Mouse (Mus musculus) forebrain, embryonic 16.5 days (tissue): ENCODE measurements around the gene 2900011O08Rik. TPM values are rescaled to one million over a fixed set of nuclear protein-coding genes. Genes with fewer than 3 reads are reported as not detected.

Experiments used
- ATAC-seq: fragments of 200-750 bp; cut with Nextera tagmentation; 2 replicates; pipeline ENCODE4 v1.8.0; 2017; ENCODE audit warnings: mild to moderate bottlenecking, moderate library complexity
- H3K27ac ChIP-seq: fragments of 300-500 bp; sonication (generic); 2 replicates; pipeline ENCODE4 v1.5.1; 2014; ENCODE audit warnings: low read length, control low read depth
- H3K27me3 ChIP-seq: fragments of 300-500 bp; sonication (generic); replicated peaks from 2 replicates; pipeline ENCODE4 v1.6.1; 2014; ENCODE audit warnings: low read length; ENCODE audit not compliant: control insufficient read depth, insufficient read depth
- H3K36me3 ChIP-seq: fragments of 300-500 bp; sonication (generic); 2 replicates; pipeline ENCODE4 v1.6.1; 2014; ENCODE audit not compliant: control insufficient read depth, insufficient read depth
- H3K4me1 ChIP-seq: fragments of 300-500 bp; sonication (generic); replicated peaks from 2 replicates; pipeline ENCODE4 v1.6.1; 2014; ENCODE audit warnings: low read length; ENCODE audit not compliant: control insufficient read depth, insufficient read depth
- H3K4me2 ChIP-seq: fragments of 300-500 bp; sonication (generic); 2 replicates; pipeline ENCODE4 v1.6.1; 2014; ENCODE audit warnings: mild to moderate bottlenecking, low read length, control low read depth
- H3K4me3 ChIP-seq: fragments of 300-500 bp; sonication (generic); replicated peaks from 2 replicates; pipeline ENCODE4 v1.5.1; 2014; ENCODE audit warnings: mild to moderate bottlenecking, low read length, control low read depth
- H3K9ac ChIP-seq: fragments of 300-500 bp; sonication (generic); replicated peaks from 2 replicates; pipeline ENCODE4 v1.6.1; 2014; ENCODE audit warnings: low read depth, low read length, control low read depth
- H3K9me3 ChIP-seq: fragments of 300-500 bp; sonication (generic); 2 replicates; pipeline ENCODE4 v1.6.1; 2016; ENCODE audit warnings: low read length; ENCODE audit not compliant: control insufficient read depth
- WGBS: fragments of 180-500 bp; shearing (Covaris S2); extraction: QIAGEN DNeasy Blood & Tissue Kit; methylation state at CpG from one replicate; pipeline ENCODE4 v1.1.7; 2014; 5-methylcytosine and 5-hydroxymethylcytosine counted together
- polyA plus RNA-seq: library from polyadenylated mRNA; unstranded; fragments of >200 nt; fragmentation: Nextera tagmentation; extraction: Ambion mirVana; gene quantifications from 2 replicates; pipeline ENCODE4 v1.2.1, GENCODE M21; 2015

Gene 2900011O08Rik
- polyA plus RNA-seq, 1 experiment from 2014 or later = 163 TPM

DNA sequence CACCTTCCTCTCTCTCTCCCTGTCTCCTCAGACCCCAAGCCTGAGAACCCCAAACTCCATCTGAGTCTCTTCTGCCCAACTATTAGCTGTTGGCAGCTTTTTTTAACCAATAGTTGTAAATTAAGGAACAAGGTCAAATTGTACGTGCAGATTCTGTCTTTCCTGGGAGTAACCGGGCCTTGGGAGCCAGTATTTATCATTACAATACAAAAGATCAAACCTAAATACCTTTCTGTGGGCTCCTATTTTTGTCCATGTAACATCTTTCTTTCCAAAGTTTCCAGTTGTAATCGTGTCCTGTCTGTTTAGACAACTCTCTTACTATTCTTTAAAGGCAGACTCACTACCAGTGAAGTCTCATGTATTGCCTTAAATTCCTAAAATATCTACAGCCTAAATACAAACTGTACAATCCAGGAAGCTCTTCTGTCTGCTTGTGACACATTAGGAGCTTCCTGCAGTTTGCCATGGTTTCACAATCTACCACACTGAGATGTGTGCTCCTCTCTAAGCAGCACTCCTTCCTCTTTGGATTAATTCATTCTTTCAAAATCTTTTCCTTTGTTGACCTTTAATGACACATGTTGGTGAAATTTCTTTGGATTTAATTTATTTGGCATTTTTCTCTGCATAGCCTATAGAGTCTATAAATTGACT, 34.9 kb downstream of the 2900011O08Rik start:
- Histone ChIP-seq H3K9me3 (no peaks in the 10 kb centered on the region), H3K27ac (no peak overlapping the region), H3K4me3 (no peak overlapping the region), H3K9ac (no peak overlapping the region), H3K36me3 (no peaks in the 10 kb centered on the region; the same call in 1 of the 2 replicates), H3K27me3 (no peaks in the 10 kb centered on the region), H3K4me2 (no peak overlapping the region), H3K4me1 (no peaks in the 10 kb centered on the region)
- ATAC-seq = no peak
- 87% methylated on average over 3 of the region's 3 CpGs for WGBS

DNA sequence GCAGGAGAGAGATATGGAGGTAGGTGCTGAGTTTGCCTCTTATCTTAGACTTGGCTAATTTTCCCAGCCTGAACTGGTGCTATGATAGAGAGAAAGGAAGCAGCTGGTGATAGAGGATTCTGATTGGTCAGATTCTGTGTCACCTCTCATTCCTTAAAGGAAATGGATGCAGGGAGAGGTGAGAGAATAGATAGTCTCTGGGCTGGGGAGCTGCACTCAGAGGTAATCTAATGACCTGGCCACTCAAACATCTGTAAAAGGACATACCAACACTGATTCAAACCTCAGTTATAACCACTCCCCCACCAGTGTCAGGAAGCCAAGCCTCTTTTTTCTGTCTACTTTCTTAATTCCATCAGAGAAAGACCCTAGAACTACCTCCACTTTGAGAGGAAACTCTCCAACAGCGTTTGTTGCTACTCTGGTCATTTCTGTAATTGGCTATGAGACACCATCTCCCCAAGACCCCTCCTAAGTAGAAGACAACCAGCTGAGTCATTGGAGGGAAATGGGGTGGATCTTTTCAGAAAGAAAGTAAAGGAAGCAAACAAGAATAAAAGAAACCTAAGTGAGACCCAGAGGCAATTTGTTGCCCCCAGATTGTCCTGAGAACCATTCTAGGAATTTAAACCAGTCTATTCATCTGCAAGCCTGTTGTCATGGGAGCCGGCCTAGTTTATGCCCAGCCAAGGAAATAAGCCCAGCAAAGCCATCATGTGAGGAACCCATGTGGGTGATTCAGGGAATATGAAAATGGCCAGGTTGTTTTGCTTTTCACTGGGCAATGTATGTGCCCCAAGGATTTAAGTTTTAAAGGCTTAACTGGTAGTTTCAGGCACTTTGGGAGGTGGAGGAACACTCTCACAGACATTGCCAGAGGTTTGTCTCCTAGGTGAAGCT, 38.9 kb downstream of the 2900011O08Rik start:
- Histone ChIP-seq H3K36me3 (no peaks in the 10 kb centered on the region), H3K4me1 (peaks cover 3% of the 10 kb centered on the region; the same call in 1 of the 2 replicates), H3K4me2 (no peak overlapping the region), H3K9ac (no peak overlapping the region), H3K4me3 (no peak overlapping the region), H3K27ac (no peak overlapping the region), H3K9me3 (no peaks in the 10 kb centered on the region), H3K27me3 (no peaks in the 10 kb centered on the region)
- no peak for ATAC-seq
- 16% methylated on average over 2 of the region's 2 CpGs for WGBS

DNA sequence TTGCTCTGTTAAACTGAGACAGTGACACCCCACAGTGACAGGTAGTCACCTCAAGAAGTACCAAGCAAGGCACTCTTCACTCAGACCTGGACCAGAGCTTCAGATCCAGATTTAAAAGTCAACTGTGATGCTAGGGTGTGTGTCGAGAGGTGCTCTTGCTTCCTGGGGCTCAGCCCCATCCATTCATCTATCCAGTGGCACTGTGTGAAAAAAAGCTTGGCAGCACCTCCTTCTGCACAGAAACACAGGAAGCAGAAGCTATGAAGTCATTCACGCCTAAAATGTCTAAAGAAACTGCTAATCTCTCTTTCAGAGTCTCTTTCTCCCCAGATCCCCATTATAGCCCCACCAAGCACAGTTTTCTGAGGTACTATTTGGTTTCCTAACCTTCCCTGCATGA, 42.7 kb downstream of the 2900011O08Rik start:
- no peaks in the 10 kb centered on the region for H3K9me3 ChIP-seq
- H3K27ac ChIP-seq = no peak overlapping the region
- no peak for ATAC-seq
- H3K4me2 ChIP-seq = no peak overlapping the region
- no peaks in the 10 kb centered on the region for H3K36me3 ChIP-seq
- no peak overlapping the region for H3K4me3 ChIP-seq
- H3K4me1 ChIP-seq = peaks cover 3% of the 10 kb centered on the region; the same call in 1 of the 2 replicates
- WGBS = 38% methylated on average over 2 of the region's 2 CpGs
- H3K27me3 ChIP-seq = no peaks in the 10 kb centered on the region
- H3K9ac ChIP-seq = no peak overlapping the region

GRCm38 (mm10) chr16:14029851-14030250, 43.4 kb downstream of the 2900011O08Rik start:
- Histone ChIP-seq H3K9ac (no peak overlapping the region), H3K36me3 (no peaks in the 10 kb centered on the region), H3K27me3 (no peaks in the 10 kb centered on the region), H3K27ac (no peak overlapping the region), H3K4me2 (no peak overlapping the region), H3K4me3 (no peak overlapping the region), H3K4me1 (peaks cover 3% of the 10 kb centered on the region; the same call in 1 of the 2 replicates), H3K9me3 (no peaks in the 10 kb centered on the region)
- no peak for ATAC-seq
- 69% methylated on average over 2 of the region's 2 CpGs for WGBS

- Histone ChIP-seq H3K4me3 (no peak overlapping the region), H3K27me3 (no peaks in the 10 kb centered on the region), H3K9me3 (no peaks in the 10 kb centered on the region), H3K4me2 (no peak overlapping the region), H3K36me3 (no peaks in the 10 kb centered on the region), H3K27ac (no peak overlapping the region), H3K4me1 (peaks cover 3% of the 10 kb centered on the region; the same call in 1 of the 2 replicates), H3K9ac (no peak overlapping the region)
- ATAC-seq = no peak
- 89% methylated on average over 4 of the region's 4 CpGs for WGBS
These were observed 44.2 kb downstream of the 2900011O08Rik start for GRCm38 (mm10) chr16:14030650-14031049.

- H3K4me3 ChIP-seq = no peak overlapping the region
- H3K36me3 ChIP-seq = no peaks in the 10 kb centered on the region
- H3K4me1 ChIP-seq = no peaks in the 10 kb centered on the region; the same call in 1 of the 2 replicates
- H3K9ac ChIP-seq = no peak overlapping the region
- no peak overlapping the region for H3K4me2 ChIP-seq
- WGBS = 90% methylated on average over 4 of the region's 4 CpGs
- no peaks in the 10 kb centered on the region for H3K9me3 ChIP-seq
- no peak overlapping the region for H3K27ac ChIP-seq
- no peak for ATAC-seq
- no peaks in the 10 kb centered on the region for H3K27me3 ChIP-seq
These were observed 46.7 kb downstream of the 2900011O08Rik start for GRCm38 (mm10) chr16:14033076-14033475.

GRCm38 (mm10) chr16:14042421-14042820, 56.0 kb downstream of the 2900011O08Rik start:
- Histone ChIP-seq H3K27ac (no peak overlapping the region), H3K4me2 (no peak overlapping the region), H3K4me1 (no peaks in the 10 kb centered on the region), H3K36me3 (no peaks in the 10 kb centered on the region), H3K9me3 (no peaks in the 10 kb centered on the region), H3K9ac (no peak overlapping the region), H3K27me3 (no peaks in the 10 kb centered on the region), H3K4me3 (no peak overlapping the region)
- WGBS = 83% methylated on average over 2 of the region's 2 CpGs
- ATAC-seq = no peak

- Histone ChIP-seq H3K27ac (no peak overlapping the region), H3K36me3 (no peaks in the 10 kb centered on the region), H3K4me1 (no peaks in the 10 kb centered on the region), H3K27me3 (no peaks in the 10 kb centered on the region), H3K4me2 (no peak overlapping the region), H3K9me3 (no peaks in the 10 kb centered on the region), H3K9ac (no peak overlapping the region), H3K4me3 (no peak overlapping the region)
- no peak for ATAC-seq
- WGBS = 79% methylated on average over 8 of the region's 8 CpGs
These were observed 58.3 kb downstream of the 2900011O08Rik start for GRCm38 (mm10) chr16:14044695-14045094.

- H3K9ac ChIP-seq = no peak overlapping the region
- no peaks in the 10 kb centered on the region for H3K27me3 ChIP-seq
- no peaks in the 10 kb centered on the region for H3K9me3 ChIP-seq
- WGBS = 80% methylated on average over 4 of the region's 4 CpGs
- no peak overlapping the region for H3K27ac ChIP-seq
- H3K4me1 ChIP-seq = no peaks in the 10 kb centered on the region
- ATAC-seq = no peak
- no peaks in the 10 kb centered on the region for H3K36me3 ChIP-seq
- H3K4me2 ChIP-seq = no peak overlapping the region
- H3K4me3 ChIP-seq = no peak overlapping the region
These were observed 59.9 kb downstream of the 2900011O08Rik start for GRCm38 (mm10) chr16:14046224-14046756.
